Comparison of ENCODE assay signal across 24 mouse cellular contexts in genomic region chr13:19902786-19903185, GRCm38 (mm10).
DNase-seq lines count a peak whose midpoint lies in the region; ATAC-seq lines count a peak whose summit lies in the region.
"Had no signal": no experiment of that assay in that cellular context is flagged by ENCODE, and none has a peak within 500 bp of the region (broad histone marks: within the 10 kb centered on the region; RNA-seq: fewer than 3 reads in every experiment).

No protein-coding gene starts in this region.

- no peak overlapping the region for H3K27ac ChIP-seq in hindbrain, embryonic 14.5 days
- no peak overlapping the region for H3K27ac ChIP-seq in hindbrain, embryonic 10.5 days
- H3K27ac ChIP-seq in forebrain, embryonic 12.5 days: no peak overlapping the region
- H3K27ac ChIP-seq: embryonic facial prominence, embryonic 12.5 days; embryonic facial prominence, embryonic 15.5 days; heart, embryonic 15.5 days; hindbrain, embryonic 15.5 days had no signal

- H3K27me3 ChIP-seq in hindbrain, embryonic 14.5 days (ENCODE audit: control insufficient read depth, insufficient read depth, low read length): no peaks in the 10 kb centered on the region
- H3K27me3 ChIP-seq in hindbrain, embryonic 10.5 days (ENCODE audit: insufficient read depth, poor library complexity, severe bottlenecking): no peaks in the 10 kb centered on the region
- no peaks in the 10 kb centered on the region for H3K27me3 ChIP-seq in forebrain, embryonic 12.5 days
- H3K27me3 ChIP-seq: embryonic facial prominence, embryonic 12.5 days; embryonic facial prominence, embryonic 15.5 days; heart, embryonic 12.5 days; heart, embryonic 15.5 days; hindbrain, embryonic 15.5 days had no signal

- peak; percentile 71 for DNase-seq in adrenal gland, adult 2 months
- DNase-seq in adrenal gland, postnatal 25 days: no peak
- DNase-seq in hindbrain, embryonic 14.5 days (ENCODE audit: low spot score): peak; percentile 12
- no peak for DNase-seq in hindbrain, embryonic 10.5 days (ENCODE audit: low spot score)
- peak; percentile 14 for DNase-seq in adrenal gland, postnatal 10 days
- DNase-seq in retina, embryonic 14.5 days (ENCODE audit: low spot score): no peak
- DNase-seq: cerebellum, adult 18-20 months; cerebellum, adult 9-11 months; cerebellum, postnatal 25 days; gastrocnemius, postnatal 10 days; gastrocnemius, postnatal 36 days; heart, postnatal 10 days; heart, postnatal 36 days; kidney, adult 2 months had no signal

- H3K4me3 ChIP-seq in hindbrain, embryonic 14.5 days (replicated peaks; ENCODE audit: low read length): no peak overlapping the region
- no peak overlapping the region for H3K4me3 ChIP-seq in hindbrain, embryonic 10.5 days
- no peak overlapping the region for H3K4me3 ChIP-seq in forebrain, embryonic 12.5 days (replicated peaks)
- H3K4me3 ChIP-seq: embryonic facial prominence, embryonic 12.5 days; embryonic facial prominence, embryonic 15.5 days; heart, embryonic 12.5 days; heart, embryonic 15.5 days; hindbrain, embryonic 15.5 days had no signal

- H3K9me3 ChIP-seq in hindbrain, embryonic 14.5 days (ENCODE audit: control insufficient read depth, low read length): no peaks in the 10 kb centered on the region
- H3K9me3 ChIP-seq in hindbrain, embryonic 10.5 days: no peaks in the 10 kb centered on the region
- H3K9me3 ChIP-seq in forebrain, embryonic 12.5 days: no peaks in the 10 kb centered on the region
- H3K9me3 ChIP-seq: embryonic facial prominence, embryonic 12.5 days; embryonic facial prominence, embryonic 15.5 days; heart, embryonic 12.5 days; heart, embryonic 15.5 days; hindbrain, embryonic 15.5 days had no signal

- H3K4me1 ChIP-seq in hindbrain, embryonic 14.5 days (replicated peaks; ENCODE audit: control insufficient read depth, insufficient read depth, low read length): no peaks in the 10 kb centered on the region
- H3K4me1 ChIP-seq in hindbrain, embryonic 10.5 days (replicated peaks): no peaks in the 10 kb centered on the region
- no peaks in the 10 kb centered on the region for H3K4me1 ChIP-seq in forebrain, embryonic 12.5 days
- H3K4me1 ChIP-seq: embryonic facial prominence, embryonic 12.5 days; embryonic facial prominence, embryonic 15.5 days; heart, embryonic 12.5 days; heart, embryonic 15.5 days; hindbrain, embryonic 15.5 days had no signal

- ATAC-seq in hindbrain, embryonic 14.5 days (ENCODE audit: low FRiP score): no peak
- ATAC-seq in forebrain, embryonic 12.5 days (ENCODE audit: low FRiP score): no peak
- ATAC-seq: activated CD4-positive, CD25-positive, alpha-beta regulatory T cell, adult 4 months; CD4-positive, CD25-positive, alpha-beta regulatory T cell, adult 4 months; forebrain, embryonic 16.5 days; intestine, postnatal 0 days had no signal

- H3K4me2 ChIP-seq in hindbrain, embryonic 14.5 days (replicated peaks): no peak overlapping the region
- H3K4me2 ChIP-seq in forebrain, embryonic 12.5 days: no peak overlapping the region
- H3K4me2 ChIP-seq: embryonic facial prominence, embryonic 12.5 days; embryonic facial prominence, embryonic 15.5 days; heart, embryonic 12.5 days; heart, embryonic 15.5 days; hindbrain, embryonic 15.5 days had no signal

- H3K9ac ChIP-seq in hindbrain, embryonic 14.5 days: no peak overlapping the region
- no peak overlapping the region for H3K9ac ChIP-seq in forebrain, embryonic 12.5 days
- H3K9ac ChIP-seq: embryonic facial prominence, embryonic 12.5 days; embryonic facial prominence, embryonic 15.5 days; heart, embryonic 12.5 days; heart, embryonic 15.5 days; hindbrain, embryonic 15.5 days had no signal

- 91% methylated on average over 4 of the region's 4 CpGs for WGBS in hindbrain, embryonic 14.5 days
- WGBS in hindbrain, embryonic 10.5 days: 88% methylated on average over 4 of the region's 4 CpGs
- WGBS in forebrain, embryonic 12.5 days: 92% methylated on average over 4 of the region's 4 CpGs

- H3K36me3 ChIP-seq in hindbrain, embryonic 14.5 days (replicated peaks; ENCODE audit: control insufficient read depth, insufficient read depth): no peaks in the 10 kb centered on the region
- H3K36me3 ChIP-seq in hindbrain, embryonic 10.5 days: no peaks in the 10 kb centered on the region
- H3K36me3 ChIP-seq in forebrain, embryonic 12.5 days (replicated peaks): no peaks in the 10 kb centered on the region
- H3K36me3 ChIP-seq: embryonic facial prominence, embryonic 12.5 days; embryonic facial prominence, embryonic 15.5 days; heart, embryonic 12.5 days; heart, embryonic 15.5 days; hindbrain, embryonic 15.5 days had no signal

Comparison
In these comparisons a context has a peak if more than half of its experiments do, and no peak if none do; other contexts are left out.
1. DNase-seq: peak in adrenal gland, adult 2 months (single experiment), hindbrain, embryonic 14.5 days (single experiment) and adrenal gland, postnatal 10 days (single experiment); none in adrenal gland, postnatal 25 days (single experiment), hindbrain, embryonic 10.5 days (single experiment) and retina, embryonic 14.5 days (single experiment).